Mouse (Mus musculus) kidney, embryonic 14.5 days (tissue): ENCODE measurements around the gene Lsr. TPM values are rescaled to one million over a fixed set of nuclear protein-coding genes. Genes with fewer than 3 reads are reported as not detected.
"Not testable (repeated sequence)": the region's sequence is repeated elsewhere in the genome, so short reads cannot be mapped to it uniquely, and the experiment has no call there.

Source experiments
- ATAC-seq: fragments of 200-750 bp; cut with Nextera tagmentation; 2 replicates; pipeline ENCODE4 v1.8.0; 2017; ENCODE audit warnings: moderate number of reproducible peaks, mild to moderate bottlenecking, moderate TSS enrichment, moderate library complexity; ENCODE audit not compliant: low FRiP score, low TSS enrichment
- H3K27ac ChIP-seq: fragments of 300-500 bp; sonication (generic); 2 replicates; pipeline ENCODE4 v1.5.1; 2014; ENCODE audit warnings: low read depth, mild to moderate bottlenecking, low read length, moderate library complexity, mixed read lengths
- H3K27me3 ChIP-seq: fragments of 300-500 bp; sonication (generic); 2 replicates; pipeline ENCODE4 v1.6.1; 2014; ENCODE audit warnings: mild to moderate bottlenecking, low read length; ENCODE audit not compliant: control insufficient read depth, insufficient read depth
- H3K36me3 ChIP-seq: fragments of 300-500 bp; sonication (generic); 2 replicates; pipeline ENCODE4 v1.6.1; 2014; ENCODE audit warnings: low read length, mixed read lengths; ENCODE audit not compliant: control insufficient read depth, insufficient read depth
- H3K4me1 ChIP-seq: fragments of 300-500 bp; sonication (generic); 2 replicates; pipeline ENCODE4 v1.6.1; 2014; ENCODE audit warnings: low read length, mixed read lengths; ENCODE audit not compliant: control insufficient read depth, insufficient read depth
- H3K4me2 ChIP-seq: fragments of 300-500 bp; sonication (generic); replicated peaks from 2 replicates; pipeline ENCODE4 v1.6.1; 2014; ENCODE audit warnings: low read depth, mild to moderate bottlenecking, low read length
- H3K4me3 ChIP-seq: fragments of 300-500 bp; sonication (generic); 2 replicates; pipeline ENCODE4 v1.5.1; 2014; ENCODE audit warnings: mild to moderate bottlenecking, low read length
- H3K9ac ChIP-seq: fragments of 300-500 bp; sonication (generic); 2 replicates; pipeline ENCODE4 v1.6.1; 2014; ENCODE audit warnings: low read depth, mild to moderate bottlenecking, low read length, moderate library complexity
- H3K9me3 ChIP-seq: fragments of 300-500 bp; sonication (generic); 2 replicates; pipeline ENCODE4 v1.6.1; 2016; ENCODE audit warnings: low read length; ENCODE audit not compliant: control insufficient read depth
- WGBS: fragments of 180-500 bp; shearing (Covaris S2); extraction: QIAGEN DNeasy Blood & Tissue Kit; methylation state at CpG from one replicate; pipeline ENCODE4 v1.1.7; 2014; 5-methylcytosine and 5-hydroxymethylcytosine counted together
- polyA plus RNA-seq: library from polyadenylated mRNA; unstranded; fragments of >200 nt; fragmentation: Nextera tagmentation; extraction: Ambion mirVana; gene quantifications from 2 replicates; pipeline ENCODE4 v1.2.1, GENCODE M21; 2014

Gene Lsr
- polyA plus RNA-seq, 1 experiment from 2014 or later: 57.1 TPM

DNA sequence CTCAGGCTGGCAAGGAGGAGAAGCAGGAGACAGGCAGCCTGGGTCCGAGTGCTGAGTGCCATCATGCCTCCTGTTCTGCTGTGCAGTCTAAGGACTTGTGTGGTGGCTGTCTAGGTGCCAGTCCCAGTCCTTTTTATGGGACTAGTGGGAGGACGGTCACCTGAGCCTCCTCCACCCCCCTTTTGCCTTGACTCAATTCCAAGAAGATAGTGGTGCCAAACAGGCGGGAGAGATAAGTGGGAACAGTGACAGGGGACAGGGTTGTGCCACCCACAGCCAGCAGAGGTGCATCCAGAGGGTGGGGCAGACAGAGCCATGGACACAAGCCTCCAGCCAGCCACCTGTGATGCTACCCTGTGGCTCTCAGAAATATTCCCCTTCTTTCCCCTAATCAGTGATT is 49.2 kb downstream of the Lsr start:
- Histone ChIP-seq H3K27me3 (no peaks in the 10 kb centered on the region), H3K4me1 (no peaks in the 10 kb centered on the region), H3K9me3 (no peaks in the 10 kb centered on the region), H3K27ac (no peak overlapping the region), H3K36me3 (no peaks in the 10 kb centered on the region), H3K4me3 (no peak overlapping the region), H3K9ac (no peak overlapping the region), H3K4me2 (no peak overlapping the region)
- 53% methylated on average over 3 of the region's 3 CpGs for WGBS
- ATAC-seq: no peak

DNA sequence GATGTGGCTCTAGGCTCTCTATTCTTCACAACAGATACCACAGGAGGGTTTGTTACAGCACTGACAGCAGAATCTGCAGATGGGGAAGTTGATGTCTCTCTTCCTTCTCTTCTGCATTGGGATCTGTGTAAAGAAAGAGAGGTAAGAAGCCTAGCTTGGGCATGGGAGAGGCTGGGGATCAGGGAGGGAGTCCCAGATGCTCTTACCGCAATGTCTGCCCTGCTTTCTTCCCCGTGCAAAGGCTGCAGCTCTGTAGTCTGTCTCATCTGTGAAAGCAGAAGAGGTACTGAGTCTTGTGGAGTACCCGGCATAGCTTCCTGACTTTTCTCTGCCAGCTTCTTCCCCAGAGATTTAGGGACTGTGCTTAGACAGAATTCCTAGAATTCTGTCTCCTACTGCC is 50.8 kb downstream of the Lsr start:
- H3K4me3 ChIP-seq, H3K9me3 ChIP-seq, H3K9ac ChIP-seq, ATAC-seq, H3K36me3 ChIP-seq, H3K4me2 ChIP-seq, H3K27me3 ChIP-seq, H3K4me1 ChIP-seq, H3K27ac ChIP-seq: not testable (repeated sequence)
- WGBS: 38% methylated on average over 3 of the region's 3 CpGs

DNA sequence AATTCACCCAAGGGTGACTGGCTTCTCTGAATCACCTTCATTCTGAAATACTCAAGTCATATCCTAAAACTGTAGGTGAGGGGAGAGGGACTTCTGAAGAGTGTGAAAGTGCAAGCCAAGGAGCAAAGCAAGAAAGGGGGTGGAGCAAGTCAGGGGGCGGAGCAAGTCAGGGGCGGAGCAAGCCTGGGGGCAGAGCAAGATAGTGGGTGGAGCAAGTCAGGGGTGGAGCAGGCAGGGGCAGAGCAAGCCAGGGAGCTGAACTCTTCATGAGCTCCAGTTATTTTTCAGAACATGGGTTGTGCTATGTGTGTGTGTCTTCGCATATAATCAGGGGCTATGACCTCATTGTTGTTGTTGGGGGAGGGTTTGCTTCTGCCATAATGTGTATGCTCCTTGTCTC is 53.0 kb downstream of the Lsr start:
- no peak overlapping the region for H3K27ac ChIP-seq
- no peaks in the 10 kb centered on the region for H3K9me3 ChIP-seq
- 60% methylated on average over 3 of the region's 3 CpGs for WGBS
- H3K27me3 ChIP-seq: no peaks in the 10 kb centered on the region
- no peak overlapping the region for H3K9ac ChIP-seq
- no peak overlapping the region for H3K4me3 ChIP-seq
- ATAC-seq: no peak
- no peak overlapping the region for H3K4me2 ChIP-seq
- no peaks in the 10 kb centered on the region for H3K36me3 ChIP-seq
- no peaks in the 10 kb centered on the region for H3K4me1 ChIP-seq

DNA sequence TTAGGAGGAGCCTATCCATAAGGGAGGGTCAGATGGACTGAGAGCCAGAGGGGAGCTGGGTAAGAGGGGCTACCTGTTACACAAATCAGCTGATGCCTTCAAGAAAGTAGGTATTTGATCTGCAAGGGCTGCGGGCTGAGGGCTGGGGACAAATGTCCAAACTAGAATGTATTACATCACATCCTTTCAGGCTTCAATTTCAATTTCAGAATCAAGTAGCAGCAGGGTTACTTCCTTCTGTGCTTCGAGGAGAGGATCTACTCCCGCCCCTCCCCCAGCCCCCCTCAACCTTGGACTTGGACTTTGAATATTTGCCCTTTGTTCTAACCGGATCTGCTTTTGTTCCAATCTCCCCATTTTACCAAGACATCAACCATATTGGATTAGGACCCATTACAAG is 56.0 kb downstream of the Lsr start:
- H3K4me3 ChIP-seq: no peak overlapping the region
- no peaks in the 10 kb centered on the region for H3K27me3 ChIP-seq
- H3K4me2 ChIP-seq: no peak overlapping the region
- no peaks in the 10 kb centered on the region for H3K4me1 ChIP-seq
- no peaks in the 10 kb centered on the region for H3K9me3 ChIP-seq
- 59% methylated on average over 4 of the region's 4 CpGs for WGBS
- ATAC-seq: no peak
- no peaks in the 10 kb centered on the region for H3K36me3 ChIP-seq
- no peak overlapping the region for H3K27ac ChIP-seq
- no peak overlapping the region for H3K9ac ChIP-seq

DNA sequence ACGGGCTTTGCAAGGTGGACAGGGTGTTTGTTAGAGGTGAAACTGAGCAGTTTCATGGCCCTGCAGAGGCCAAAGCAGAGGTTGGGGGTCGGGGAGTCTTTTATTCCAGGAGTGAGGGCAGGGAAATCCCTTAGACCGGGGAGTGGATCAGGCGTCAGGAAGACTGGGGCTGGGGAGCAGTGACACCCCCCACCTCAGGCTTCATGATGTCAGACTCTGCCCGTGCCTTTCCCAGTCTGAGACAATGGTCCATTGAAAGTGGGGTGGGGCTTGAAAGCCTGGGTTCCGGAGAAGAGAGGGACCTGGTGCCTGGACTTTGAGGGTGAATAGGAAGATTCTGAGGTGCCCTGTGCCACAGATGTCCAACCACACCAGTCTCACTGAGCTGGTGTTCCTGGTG is 56.6 kb downstream of the Lsr start:
- no peak for ATAC-seq
- H3K27ac ChIP-seq: no peak overlapping the region
- 34% methylated on average over 6 of the region's 6 CpGs for WGBS
- H3K9me3 ChIP-seq: no peaks in the 10 kb centered on the region
- no peak overlapping the region for H3K4me2 ChIP-seq
- no peaks in the 10 kb centered on the region for H3K27me3 ChIP-seq
- H3K36me3 ChIP-seq: no peaks in the 10 kb centered on the region
- H3K4me3 ChIP-seq: no peak overlapping the region
- no peaks in the 10 kb centered on the region for H3K4me1 ChIP-seq
- no peak overlapping the region for H3K9ac ChIP-seq

DNA sequence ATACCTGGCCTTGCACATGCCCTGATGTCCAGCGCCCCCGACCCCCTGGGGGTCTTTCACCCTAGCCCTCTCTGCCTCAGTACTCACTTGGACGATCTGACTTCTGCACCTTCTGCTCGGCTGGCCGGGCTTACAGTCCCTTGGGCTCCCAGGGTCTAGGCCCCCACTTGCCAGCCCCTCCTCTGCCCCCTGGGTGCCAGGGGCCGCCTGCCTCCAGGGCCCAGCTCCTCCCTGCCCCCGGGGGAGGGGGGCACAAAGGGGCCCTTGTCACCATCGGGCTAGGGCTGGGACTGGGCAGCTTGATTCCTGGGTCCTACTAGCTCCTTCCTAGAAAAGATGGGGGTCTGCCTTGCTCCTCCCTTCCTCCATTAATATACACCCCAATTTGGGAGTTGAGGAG is 58.5 kb downstream of the Lsr start, which contains the start of gene Mag:
Gene Mag (minus strand): TSS at position 142 of the 400 bp plus-strand sequence.
- Histone ChIP-seq H3K9ac (no peak within 1 kb of the TSS), H3K4me2 (no peak within 1 kb of the TSS), H3K4me3 (no peak within 1 kb of the TSS), H3K27ac (no peak within 1 kb of the TSS), H3K36me3 (no peaks in the 10 kb centered on the region), H3K4me1 (no peaks in the 10 kb centered on the region), H3K9me3 (no peaks in the 10 kb centered on the region), H3K27me3 (no peaks in the 10 kb centered on the region)
- no peak for ATAC-seq
- 72% methylated on average over 8 of the region's 8 CpGs for WGBS

DNA sequence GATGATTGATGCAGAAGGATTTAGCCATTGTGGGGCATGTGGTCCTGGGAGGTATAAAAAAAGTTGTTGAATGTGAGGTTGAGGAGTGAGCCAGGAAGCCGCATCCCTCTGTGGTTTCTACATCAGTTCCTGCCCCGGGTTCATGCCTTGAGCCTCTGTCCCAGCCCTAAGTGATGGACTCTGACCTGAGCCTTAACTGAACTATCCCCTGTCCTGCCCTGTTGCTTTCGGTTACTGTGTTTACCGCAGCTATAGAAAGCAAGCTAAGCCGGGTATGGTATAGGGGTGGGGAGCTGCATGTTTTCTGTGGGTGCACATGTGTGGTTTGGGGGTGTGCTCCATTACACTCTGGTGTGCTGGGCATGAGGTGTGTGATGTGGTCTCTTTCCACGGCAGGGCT is 63.5 kb downstream of the Lsr start:
- no peak for ATAC-seq
- Histone ChIP-seq H3K27me3 (no peaks in the 10 kb centered on the region), H3K9me3 (no peaks in the 10 kb centered on the region), H3K4me3 (no peak overlapping the region), H3K4me2 (no peak overlapping the region), H3K36me3 (no peaks in the 10 kb centered on the region), H3K27ac (no peak overlapping the region), H3K4me1 (0 out of 2 replicates have a peak, but pooled peaks cover 3% of the 10 kb centered on the region), H3K9ac (no peak overlapping the region)
- 80% methylated on average over 6 of the region's 6 CpGs for WGBS

DNA sequence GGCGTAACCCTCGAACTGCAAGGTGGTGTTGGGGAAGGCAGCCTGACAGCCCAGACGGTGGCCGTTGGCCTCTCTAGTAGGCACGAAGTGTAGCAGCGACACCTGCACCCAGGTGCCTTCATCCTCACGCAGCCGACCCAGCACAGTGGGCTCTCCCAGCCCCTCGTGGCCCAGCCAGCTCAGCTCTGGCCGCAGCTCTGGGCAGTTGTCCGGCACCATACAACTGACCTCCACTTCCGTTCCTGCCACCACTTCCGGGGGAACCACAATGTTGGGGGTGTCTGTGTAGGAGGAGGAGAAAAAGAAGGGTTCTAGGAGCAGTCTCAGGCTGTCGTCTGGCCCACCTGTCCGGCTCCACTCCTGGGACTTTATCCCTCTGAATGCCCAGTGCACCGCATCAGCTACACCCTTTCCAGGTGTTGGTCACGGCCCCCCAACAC is 64.3 kb downstream of the Lsr start:
- peak; percentile 47; the same call in 1 of the 2 replicates for ATAC-seq
- H3K4me3 ChIP-seq: peak overlapping the region; percentile 31
- 0 out of 2 replicates have a peak, but pooled peaks cover 3% of the 10 kb centered on the region for H3K4me1 ChIP-seq
- H3K27me3 ChIP-seq: no peaks in the 10 kb centered on the region
- peak overlapping the region; percentile 58 for H3K4me2 ChIP-seq
- H3K36me3 ChIP-seq: no peaks in the 10 kb centered on the region
- WGBS: 25% methylated on average over 16 of the region's 17 CpGs
- H3K27ac ChIP-seq: no peak overlapping the region
- no peak overlapping the region for H3K9ac ChIP-seq
- no peaks in the 10 kb centered on the region for H3K9me3 ChIP-seq

DNA sequence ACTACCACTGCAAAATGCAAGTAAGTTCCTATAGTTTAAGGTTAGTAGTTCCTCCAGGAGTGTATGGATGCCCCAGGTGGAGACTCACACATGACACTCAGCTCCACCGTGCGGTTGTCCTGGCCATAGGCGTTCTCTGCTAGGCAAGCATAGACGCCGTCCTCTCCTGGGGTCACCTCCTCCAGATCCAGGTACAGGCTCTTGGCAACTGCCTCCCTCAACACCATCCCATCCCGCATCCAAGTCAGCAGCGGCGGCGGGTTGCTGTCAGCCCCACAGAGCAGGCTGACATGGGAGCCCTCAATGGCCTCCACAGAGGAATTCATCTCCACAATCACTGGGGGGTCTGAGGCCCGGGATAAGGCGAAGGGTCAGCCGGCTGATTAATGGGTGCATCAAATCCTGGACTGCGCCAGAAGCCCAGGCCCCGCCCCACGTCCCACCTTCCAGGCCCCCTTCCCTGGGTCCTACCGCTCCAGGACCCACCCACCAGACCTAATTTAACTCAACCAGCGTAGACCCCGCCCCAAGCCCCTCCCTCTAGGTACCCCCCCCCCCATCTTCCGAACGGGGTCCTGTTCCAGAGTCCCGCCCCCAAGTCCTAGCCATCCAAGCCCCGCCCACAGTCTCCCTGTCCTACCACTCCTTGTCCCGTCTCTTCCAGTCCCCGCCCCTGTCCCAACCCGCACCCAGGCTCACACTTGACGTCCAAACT is 64.8 kb downstream of the Lsr start:
- H3K4me3 ChIP-seq: peak overlapping the region; percentile 31
- H3K27ac ChIP-seq: no peak overlapping the region
- H3K4me1 ChIP-seq: 0 out of 2 replicates have a peak, but pooled peaks cover 3% of the 10 kb centered on the region
- peak overlapping the region; percentile 58 for H3K4me2 ChIP-seq
- H3K27me3 ChIP-seq: no peaks in the 10 kb centered on the region
- H3K9ac ChIP-seq: peak overlapping the region; percentile 31; the same call in 1 of the 2 replicates
- 3% methylated on average over 23 of the region's 26 CpGs for WGBS
- peak; percentile 84 for ATAC-seq
- no peaks in the 10 kb centered on the region for H3K9me3 ChIP-seq
- H3K36me3 ChIP-seq: no peaks in the 10 kb centered on the region
